Mouse (Mus musculus) E14TG2a.4 (cell line): ENCODE results near the gene Mylk2.

ENCODE experiments used
- CTCF ChIP-seq: conservative IDR thresholded peaks from 2 replicates; pipeline ENCODE4 v1.5.1; 2014; ENCODE audit warnings: low read length
- NANOG ChIP-seq: IDR thresholded peaks from 2 replicates; pipeline ENCODE4 v1.6.1; 2014; ENCODE audit warnings: borderline replicate concordance, low read length, mixed read lengths
- POU5F1 ChIP-seq: IDR thresholded peaks from 2 replicates; pipeline ENCODE4 v1.6.1; 2014; ENCODE audit warnings: low read length, borderline replicate concordance

DNA sequence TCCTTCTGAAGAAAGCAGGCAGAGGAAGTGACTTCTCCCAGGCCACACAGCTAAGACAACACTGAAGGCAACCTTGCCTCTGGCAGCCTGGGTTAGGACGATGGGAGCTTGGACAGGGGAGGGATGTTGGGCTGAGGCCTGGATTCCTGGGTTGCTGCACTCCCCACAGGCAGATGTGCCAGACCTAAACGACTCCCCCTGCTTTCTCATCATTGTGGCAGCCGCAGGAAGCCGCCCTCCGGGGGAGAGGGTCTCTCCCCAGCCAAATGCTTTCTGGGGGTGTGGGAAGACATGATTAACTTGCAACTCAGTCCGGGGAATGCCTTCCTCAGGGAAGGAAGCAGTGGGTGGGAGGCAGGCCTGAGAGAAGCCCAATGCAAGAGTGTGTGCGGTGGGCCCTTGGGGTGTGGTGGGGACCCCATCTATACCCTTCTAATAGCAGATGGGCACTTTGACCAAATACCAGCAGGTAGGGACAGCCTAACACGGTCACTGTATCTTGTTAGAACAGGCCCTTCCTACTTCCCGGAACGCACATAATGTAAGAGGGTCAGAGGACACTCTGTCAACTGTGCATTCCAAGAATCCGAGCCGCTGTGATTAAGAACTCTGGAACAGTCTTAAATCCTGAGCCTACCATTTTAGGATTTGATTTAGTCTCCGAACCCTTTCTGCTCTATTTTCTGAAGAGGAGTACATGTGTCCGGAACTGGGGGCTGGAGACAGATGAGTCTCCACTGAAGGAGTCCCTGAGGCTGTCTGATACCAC is 17.3 kb downstream of the Mylk2 start:
- TF ChIP-seq CTCF (no peak), NANOG (no peak), POU5F1 (no peak)
